Mouse (Mus musculus) C2C12 (cell line): Measurements from ENCODE around the gene Plxdc1. TPM values are rescaled to one million over a fixed set of nuclear protein-coding genes. Genes with fewer than 3 reads are reported as not detected.

Experiments
- H3K27me3 ChIP-seq: one replicate; pipeline ENCODE4 v1.6.1; 2011; ENCODE audit not compliant: control insufficient read depth, insufficient read depth, insufficient read length
- H3K36me3 ChIP-seq: one replicate; pipeline ENCODE4 v1.6.1; 2011; ENCODE audit not compliant: control insufficient read depth, insufficient read depth
- H3K4me3 ChIP-seq: one replicate; pipeline ENCODE4 v1.5.1; 2011; ENCODE audit warnings: mild to moderate bottlenecking, control low read depth; ENCODE audit not compliant: poor library complexity, insufficient read depth, severe bottlenecking
- H3K79me2 ChIP-seq: one replicate; pipeline ENCODE4 v1.6.1; 2011; ENCODE audit not compliant: control insufficient read depth, insufficient read depth
- H3K79me3 ChIP-seq: one replicate; pipeline ENCODE4 v1.6.1; 2011; ENCODE audit warnings: low read depth, control low read depth
- H3ac ChIP-seq: one replicate; pipeline ENCODE3; 2011; ENCODE audit warnings: low read depth; ENCODE audit not compliant: control insufficient read depth, insufficient read length
- CEBPB ChIP-seq: IDR thresholded peaks from one replicate; pipeline ENCODE4 v1.6.1; 2011; ENCODE audit warnings: low read depth, mild to moderate bottlenecking, control low read depth, moderate library complexity
- CTCF ChIP-seq: IDR thresholded peaks from one replicate; pipeline ENCODE4 v1.5.1; 2011; ENCODE audit not compliant: control insufficient read depth, insufficient read depth, insufficient read length
- FOSL1 ChIP-seq: IDR thresholded peaks from one replicate; pipeline ENCODE4 v1.8.0; 2011; ENCODE audit warnings: mild to moderate bottlenecking, low read length; ENCODE audit not compliant: poor library complexity, insufficient read depth, severe bottlenecking
- MAX ChIP-seq: IDR thresholded peaks from one replicate; pipeline ENCODE4 v1.6.1; 2011; ENCODE audit warnings: mild to moderate bottlenecking, control low read depth
- MYOD1 ChIP-seq: IDR thresholded peaks from one replicate; pipeline ENCODE4 v1.6.1; 2011; ENCODE audit warnings: low read depth; ENCODE audit not compliant: control insufficient read depth, insufficient read length
- MYOG ChIP-seq: IDR thresholded peaks from one replicate; pipeline ENCODE4 v1.6.1; 2011; ENCODE audit not compliant: control insufficient read depth, insufficient read length; ENCODE audit errors: extremely low read depth
- USF1 ChIP-seq: IDR thresholded peaks from one replicate; pipeline ENCODE4 v1.6.1; 2011; ENCODE audit warnings: low read depth, mild to moderate bottlenecking, control low read depth, moderate library complexity
- polyA plus RNA-seq: library from polyadenylated mRNA; unstranded; fragments of >200 nt; fragmentation: generic; extraction: Trizol; gene quantifications from one replicate; pipeline ENCODE4 v1.2.1, GENCODE M21; 2012; ENCODE audit warnings: missing spikeins

The Plxdc1 gene
- polyA plus RNA-seq, 1 experiment: 0.25 TPM

DNA sequence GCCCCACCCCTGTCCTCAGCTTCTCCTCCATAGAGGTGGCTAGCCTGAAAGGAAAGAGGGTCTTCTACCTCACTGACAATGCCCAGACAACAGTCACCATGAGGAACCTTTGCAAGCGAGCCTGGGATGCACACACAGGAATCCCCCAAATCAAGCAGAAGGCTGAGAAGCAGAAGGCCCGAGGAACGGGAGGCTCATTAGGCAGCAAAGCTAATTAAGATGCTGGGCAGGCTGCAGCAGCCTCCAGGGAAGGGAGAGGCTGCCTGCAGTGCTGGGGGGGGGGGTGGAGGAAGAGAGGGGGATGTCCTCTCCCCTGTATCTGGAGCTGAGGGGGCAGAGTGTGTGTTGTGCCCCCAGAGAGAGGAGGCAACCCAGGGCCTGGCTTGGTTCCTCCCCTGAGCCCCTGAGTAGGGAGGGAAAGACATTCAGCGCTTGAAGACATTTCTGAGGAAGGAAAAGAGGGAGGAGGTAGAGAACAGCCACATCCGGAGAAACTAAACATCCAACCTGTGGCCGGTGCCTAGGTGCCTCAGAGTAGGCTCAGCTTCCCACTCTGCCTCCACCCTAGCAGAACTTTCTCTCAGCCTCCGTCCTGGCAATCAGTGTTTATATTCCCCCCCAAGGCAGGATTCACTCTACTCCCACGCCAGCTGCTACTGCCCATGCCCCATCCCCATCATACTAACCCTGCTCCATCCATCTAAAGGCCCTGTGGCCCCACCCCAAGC is 33.8 kb upstream of the Plxdc1 start:
- Histone ChIP-seq H3K4me3 (no peak overlapping the region), H3K79me2 (peaks cover 10% of the 10 kb centered on the region), H3K79me3 (no peaks in the 10 kb centered on the region), H3K27me3 (no peaks in the 10 kb centered on the region), H3ac (no peak overlapping the region), H3K36me3 (no peaks in the 10 kb centered on the region)
- no peak for TF ChIP-seq CTCF
- TF ChIP-seq CEBPB: no peak
- TF ChIP-seq MYOD1: no peak
- no peak for TF ChIP-seq FOSL1
- TF ChIP-seq USF1: no peak
- no peak for TF ChIP-seq MYOG
- TF ChIP-seq MAX: no peak

DNA sequence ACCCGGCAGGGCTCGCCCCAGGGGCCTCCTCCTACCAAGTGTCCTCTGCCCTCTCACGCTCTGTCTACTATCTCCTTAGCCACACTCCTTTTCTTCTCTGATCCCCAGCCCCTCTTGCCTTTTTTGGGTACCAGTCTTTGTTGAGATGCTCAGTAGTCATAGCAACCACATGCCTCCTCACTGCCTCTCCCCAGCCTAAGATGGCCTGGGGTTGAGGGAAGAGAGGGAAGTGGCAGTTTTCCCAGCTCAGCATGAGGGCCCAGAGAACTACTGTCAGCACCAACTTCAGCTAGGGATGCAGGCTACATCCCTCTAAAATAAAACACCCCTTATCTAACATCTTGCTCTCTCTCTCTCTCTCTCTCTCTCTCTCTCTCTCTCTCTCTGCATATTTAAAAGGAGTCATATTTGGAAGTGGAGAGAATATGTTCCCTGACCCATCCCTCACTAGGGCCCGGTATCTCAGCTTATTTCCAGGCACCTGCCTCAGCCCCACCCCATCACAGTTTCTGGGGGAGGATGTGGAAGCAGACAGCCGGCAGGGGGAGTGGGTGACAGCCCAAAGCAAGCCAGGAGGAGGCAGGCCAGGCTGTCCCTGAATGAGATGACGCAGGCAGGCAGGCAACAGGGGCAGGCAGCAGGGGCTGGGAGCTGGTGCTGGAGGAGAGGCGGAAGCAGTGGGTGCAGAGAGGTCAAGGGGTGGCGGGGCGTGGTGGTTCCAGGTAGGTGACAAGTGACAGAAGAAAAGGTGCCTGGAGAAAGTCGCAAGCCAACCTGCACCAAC is 32.8 kb upstream of the Plxdc1 start:
- Histone ChIP-seq H3K27me3 (no peaks in the 10 kb centered on the region), H3ac (no peak overlapping the region), H3K4me3 (no peak overlapping the region), H3K79me3 (no peaks in the 10 kb centered on the region), H3K36me3 (no peaks in the 10 kb centered on the region), H3K79me2 (peaks cover 10% of the 10 kb centered on the region)
- peak; percentile 16 for TF ChIP-seq CTCF
- TF ChIP-seq USF1: no peak

GRCm38 (mm10) chr11:98018222-98018621 is 32.0 kb upstream of the Plxdc1 start:
- no peak overlapping the region for H3K4me3 ChIP-seq
- no peaks in the 10 kb centered on the region for H3K79me3 ChIP-seq
- peaks cover 10% of the 10 kb centered on the region for H3K79me2 ChIP-seq
- no peaks in the 10 kb centered on the region for H3K36me3 ChIP-seq
- no peak overlapping the region for H3ac ChIP-seq
- TF ChIP-seq MYOG: no peak
- no peak for TF ChIP-seq MYOD1
- no peak for TF ChIP-seq CTCF
- TF ChIP-seq USF1: no peak
- TF ChIP-seq MAX: no peak
- no peak for TF ChIP-seq FOSL1
- TF ChIP-seq CEBPB: no peak
- H3K27me3 ChIP-seq: no peaks in the 10 kb centered on the region

DNA sequence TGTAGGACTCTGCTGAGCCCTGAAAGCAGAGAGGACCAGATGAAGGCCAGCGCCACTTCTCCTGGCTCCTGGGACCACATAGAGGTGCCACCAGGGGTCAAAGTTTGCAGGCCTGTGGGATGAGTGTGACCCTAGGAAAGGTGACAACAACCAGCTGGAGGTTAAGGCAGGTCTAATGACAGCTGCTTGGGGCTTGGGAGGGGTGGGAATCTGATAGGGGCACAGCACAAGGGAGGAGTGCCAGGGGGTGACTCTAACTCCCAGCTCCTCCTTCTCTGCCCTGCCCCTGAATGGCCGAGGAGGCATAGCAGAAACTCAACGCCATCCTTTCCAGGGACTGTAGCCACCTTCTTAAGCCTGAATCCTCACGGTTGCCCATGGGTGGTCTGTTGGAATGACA is 30.6 kb upstream of the Plxdc1 start:
- no peak for TF ChIP-seq USF1
- TF ChIP-seq MYOG: no peak
- no peak for TF ChIP-seq FOSL1
- TF ChIP-seq MYOD1: no peak
- no peak for TF ChIP-seq MAX
- TF ChIP-seq CEBPB: no peak
- no peak for TF ChIP-seq CTCF
- Histone ChIP-seq H3K36me3 (no peaks in the 10 kb centered on the region), H3ac (no peak overlapping the region)

GRCm38 (mm10) chr11:98016177-98016576 is 29.9 kb upstream of the Plxdc1 start:
- no peaks in the 10 kb centered on the region for H3K27me3 ChIP-seq
- H3K79me2 ChIP-seq: no peaks in the 10 kb centered on the region
- no peak overlapping the region for H3K4me3 ChIP-seq
- no peaks in the 10 kb centered on the region for H3K79me3 ChIP-seq
- TF ChIP-seq MYOD1: no peak
- no peak for TF ChIP-seq USF1
- TF ChIP-seq MAX: no peak
- no peak for TF ChIP-seq CEBPB
- no peak for TF ChIP-seq MYOG
- TF ChIP-seq FOSL1: no peak
- TF ChIP-seq CTCF: no peak
- H3K36me3 ChIP-seq: no peaks in the 10 kb centered on the region
- no peak overlapping the region for H3ac ChIP-seq

More for the DNA sequence above, 30.6 kb upstream of the Plxdc1 start:
- H3K79me3 ChIP-seq: no peaks in the 10 kb centered on the region
- H3K79me2 ChIP-seq: peaks cover 6% of the 10 kb centered on the region
- H3K27me3 ChIP-seq: no peaks in the 10 kb centered on the region
- H3K4me3 ChIP-seq: no peak overlapping the region
